Mouse (Mus musculus) heart, adult 2 months (tissue): ENCODE measurements around the gene Npnt.

Experiments
- CTCF ChIP-seq: fragments of 200-600 bp; IDR thresholded peaks from 2 replicates; pipeline ENCODE4 v1.8.1; 2022; ENCODE audit warnings: antibody characterized with exemption, mild to moderate bottlenecking, moderate library complexity
- EP300 ChIP-seq: fragments of 200-500 bp; IDR thresholded peaks from 2 replicates; pipeline ENCODE4 v1.6.1; 2011; ENCODE audit warnings: low read depth, low read length, control low read depth; ENCODE audit not compliant: insufficient read depth

GRCm38 (mm10) chr3:132910727-132911126, 39.4 kb downstream of the Npnt start:
- TF ChIP-seq EP300 = no peak
- TF ChIP-seq CTCF = no peak
